Mouse (Mus musculus) induced T-regulatory cell, adult 2 months (primary cell): ENCODE results near the gene Kif1b.

ENCODE experiments used
- DNase-seq: peaks from one replicate; pipeline ENCODE4 v3.0.0-alpha.2; 2012; ENCODE audit warnings: low read depth

The Kif1b gene

DNA sequence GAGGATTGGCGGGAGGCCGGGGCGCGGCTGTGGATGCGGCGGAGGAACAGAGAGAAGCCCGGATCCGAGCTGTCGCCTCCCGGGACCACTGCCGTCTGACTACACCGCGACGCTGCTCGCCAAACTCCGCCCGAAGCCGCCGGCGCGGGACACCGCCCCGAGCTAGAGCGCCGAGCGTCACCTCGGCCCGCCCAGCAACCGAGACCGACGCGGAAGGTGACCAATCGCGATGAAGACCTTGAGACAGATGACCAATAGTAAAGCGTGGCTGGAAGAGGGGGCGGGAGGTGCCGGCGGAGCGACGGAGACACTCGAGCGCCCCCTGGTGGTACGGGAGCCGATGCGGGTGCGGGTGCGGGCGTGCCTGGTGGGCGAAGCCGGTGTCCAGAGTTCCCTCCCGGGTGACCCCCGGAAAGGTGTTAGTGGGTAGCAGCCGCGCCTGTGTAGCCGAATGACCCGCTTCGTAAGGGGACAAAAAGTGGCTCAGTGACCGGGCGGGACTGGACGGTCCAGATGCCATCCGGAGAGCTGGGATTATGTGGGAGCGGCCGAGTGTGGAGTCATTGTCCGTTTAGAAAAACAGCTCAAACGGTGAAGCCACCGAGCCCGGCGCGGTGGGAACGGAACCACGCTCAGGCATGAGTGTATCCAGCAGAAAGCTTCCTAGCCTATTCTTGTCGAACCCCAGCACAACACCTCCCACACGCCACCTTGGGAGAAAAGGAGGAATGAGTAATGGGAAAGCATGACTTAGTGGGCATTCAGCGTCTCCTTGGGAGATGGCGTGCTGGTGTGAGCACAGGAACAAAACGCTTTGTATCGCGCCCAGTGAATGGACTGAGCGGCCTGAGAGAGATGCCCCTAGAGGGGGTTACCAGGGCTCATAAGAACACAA lies at the start of gene Kif1b:
Gene Kif1b, minus strand, starts transcription at position 98 of the 895 bp plus-strand sequence.
- DNase-seq = peak; percentile 99

DNA sequence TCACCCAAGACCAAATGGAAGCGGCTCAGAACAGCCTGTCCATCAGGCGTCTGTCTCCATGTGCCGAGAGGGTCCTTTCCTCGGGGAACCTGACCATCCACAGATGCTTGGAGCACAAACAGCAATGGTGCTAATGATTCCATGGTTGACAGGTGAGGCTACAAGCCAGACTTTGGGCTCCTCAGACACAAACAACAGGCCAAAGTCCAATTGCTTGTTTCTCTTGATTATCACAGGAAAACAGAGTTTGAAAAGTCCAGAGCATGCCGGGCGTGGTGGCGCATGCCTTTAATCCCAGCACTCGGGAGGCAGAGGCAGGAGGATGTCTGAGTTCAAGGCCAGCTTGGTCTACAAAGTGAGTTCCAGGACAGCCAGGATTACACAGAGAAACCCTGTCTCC lies 47.2 kb upstream of the Kif1b start:
- DNase-seq = no peak

DNA sequence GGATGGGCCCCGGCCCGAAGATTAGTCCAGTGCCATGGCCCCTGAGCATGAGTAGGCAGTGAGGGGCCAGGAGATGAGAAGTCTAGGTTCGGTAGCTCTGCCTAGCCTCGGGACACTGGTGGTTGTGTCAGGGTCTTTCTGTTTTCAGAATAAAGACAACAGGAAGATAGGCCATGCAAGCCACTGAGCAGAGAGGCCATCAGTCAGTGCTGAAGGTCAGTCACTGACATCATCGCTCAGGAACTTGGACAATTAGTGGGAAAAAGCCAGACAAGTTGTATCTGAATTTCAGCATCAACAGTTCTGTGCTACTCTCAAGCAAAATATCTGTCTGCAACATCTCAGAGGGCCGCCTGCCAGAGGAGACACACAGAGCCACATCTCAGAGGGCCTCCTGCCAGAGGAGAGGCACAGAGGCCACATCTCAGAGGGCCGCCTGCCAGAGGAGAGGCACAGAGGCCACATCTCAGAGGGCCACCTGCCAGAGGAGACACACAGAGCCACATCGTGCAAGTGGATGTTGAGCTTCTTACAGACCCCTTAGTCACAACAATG lies 44.2 kb upstream of the Kif1b start:
- DNase-seq = no peak

- no peak for DNase-seq
Measured at GRCm38 (mm10) chr4:149348963-149349362, 41.5 kb upstream of the Kif1b start.

- no peak for DNase-seq
Measured at GRCm38 (mm10) chr4:149345873-149346272, 38.4 kb upstream of the Kif1b start.

- DNase-seq = no peak
Measured at GRCm38 (mm10) chr4:149344311-149344710, 36.8 kb upstream of the Kif1b start.

DNA sequence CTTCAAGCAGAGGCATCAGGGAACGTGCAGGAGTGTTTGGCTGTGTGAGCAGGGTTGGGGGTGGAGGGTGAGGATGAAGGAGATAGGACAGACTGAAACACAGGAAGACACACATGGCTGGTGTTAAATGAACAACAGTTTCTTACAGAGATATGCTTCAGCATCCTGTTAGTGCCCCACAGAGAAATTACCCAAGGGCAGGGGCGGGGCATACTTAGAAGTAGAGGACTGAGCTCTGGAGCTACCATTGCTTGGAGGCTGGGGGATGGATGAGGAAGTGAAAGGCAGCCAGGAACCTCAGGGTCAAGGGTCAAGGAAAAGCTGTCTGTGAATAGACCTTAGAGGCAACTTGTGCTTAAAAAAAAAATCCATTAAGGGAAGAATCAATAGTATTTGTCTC lies 33.2 kb upstream of the Kif1b start:
- DNase-seq = peak; percentile 15

GRCm38 (mm10) chr4:149339426-149340214 lies 32.1 kb upstream of the Kif1b start:
- DNase-seq = no peak

DNA sequence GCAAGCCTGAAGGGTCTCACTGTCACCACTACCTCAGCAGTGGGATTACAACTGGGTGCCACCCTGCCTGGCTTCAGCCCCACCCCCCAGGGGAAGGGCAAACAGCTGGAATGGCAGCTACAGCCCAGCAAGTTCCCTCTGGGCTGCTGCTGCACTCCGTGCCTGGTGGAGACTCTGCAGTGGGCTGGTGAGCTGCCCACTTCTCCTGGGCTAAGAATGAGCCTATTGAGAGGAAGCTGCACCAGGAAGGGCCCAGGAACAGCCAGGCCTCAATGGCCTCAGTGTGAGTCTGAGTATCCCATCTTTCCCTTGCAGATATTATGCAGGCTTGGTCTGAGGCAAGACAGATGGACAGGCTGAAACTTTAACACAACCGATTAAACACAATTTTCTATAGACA lies 30.6 kb upstream of the Kif1b start:
- DNase-seq = no peak

- no peak for DNase-seq
Measured at GRCm38 (mm10) chr4:149337353-149337752, 29.9 kb upstream of the Kif1b start.

- no peak for DNase-seq
Measured at GRCm38 (mm10) chr4:149336302-149336701, 28.8 kb upstream of the Kif1b start.

- no peak for DNase-seq
Measured at GRCm38 (mm10) chr4:149334881-149335280, 27.4 kb upstream of the Kif1b start.

- DNase-seq = no peak
Measured at GRCm38 (mm10) chr4:149332726-149333125, 25.2 kb upstream of the Kif1b start.

GRCm38 (mm10) chr4:149330495-149330894 lies 23.0 kb upstream of the Kif1b start:
- no peak for DNase-seq

- no peak for DNase-seq
Measured at GRCm38 (mm10) chr4:149328735-149329134, 21.2 kb upstream of the Kif1b start.

DNA sequence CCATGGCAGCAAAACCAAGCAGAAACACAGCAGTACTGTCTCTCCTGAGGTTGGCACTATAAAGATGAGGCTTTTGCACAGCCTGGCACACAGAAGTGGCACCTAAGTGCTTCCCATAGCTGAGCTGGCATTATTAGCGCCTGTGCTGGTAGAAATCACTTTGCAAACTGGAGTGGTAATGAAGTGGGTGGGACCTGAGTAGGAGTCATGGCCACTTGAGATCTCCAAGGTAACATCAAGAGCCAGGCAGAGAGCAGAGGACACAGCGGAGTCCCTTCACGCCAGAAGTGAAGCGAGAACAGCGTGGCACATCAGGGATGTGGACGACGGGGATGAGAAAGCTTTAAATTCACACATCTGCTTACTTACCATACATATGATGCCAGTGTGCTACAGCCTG lies 19.8 kb upstream of the Kif1b start:
- no peak for DNase-seq

DNA sequence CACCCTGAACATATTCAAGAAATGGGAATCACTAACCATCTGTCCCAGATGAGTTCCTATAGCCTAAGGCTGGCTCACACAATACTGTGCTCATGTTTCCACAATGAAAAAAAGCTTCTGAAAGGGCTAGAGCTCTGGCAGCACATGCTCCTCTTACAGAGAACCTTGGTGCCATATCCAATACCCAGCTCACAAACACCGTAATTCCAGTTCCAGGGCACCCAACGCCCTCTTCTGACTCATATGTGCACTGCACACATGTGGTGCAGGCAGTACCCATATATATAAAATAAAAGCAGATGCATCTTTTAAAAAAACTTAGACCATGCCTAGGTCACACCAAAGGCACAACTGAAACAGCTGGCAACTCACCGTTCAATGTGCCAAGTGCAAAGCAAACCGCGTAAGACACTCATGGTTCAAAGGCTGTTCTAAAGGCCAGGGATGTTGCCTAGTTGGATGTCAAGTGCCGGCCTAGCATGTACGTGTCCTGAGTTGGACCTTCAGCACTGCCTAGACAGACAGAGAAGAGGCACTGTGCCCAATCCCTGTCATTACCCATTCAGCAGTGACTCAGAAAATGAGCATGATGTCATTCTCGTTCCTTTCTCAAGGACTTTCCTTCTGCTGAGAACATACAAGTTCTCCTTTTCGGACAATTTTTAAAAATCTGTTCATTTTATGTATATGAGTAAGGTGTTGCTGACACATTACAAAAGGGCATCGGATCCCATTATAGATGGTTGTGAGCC lies 18.1 kb upstream of the Kif1b start:
- DNase-seq = peak; percentile 15

DNA sequence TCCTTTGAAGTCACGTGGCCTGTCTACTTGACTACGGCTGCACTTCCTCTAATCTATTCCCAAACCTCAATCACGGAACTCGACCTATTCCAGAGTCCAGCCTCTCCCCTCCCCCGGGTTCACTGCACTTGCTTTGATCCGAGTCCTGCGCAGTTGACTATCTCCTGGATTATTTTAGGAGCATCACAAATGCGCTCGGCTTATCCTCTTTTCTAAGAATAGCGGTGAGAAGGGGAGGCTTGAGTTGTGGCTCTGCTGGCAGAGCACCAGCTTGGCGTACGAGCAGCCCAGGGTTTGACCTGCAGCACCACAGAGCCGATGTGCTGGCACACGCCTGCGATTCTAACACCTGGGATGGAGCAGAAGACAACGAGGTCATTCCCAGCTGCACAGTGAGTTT lies 16.2 kb upstream of the Kif1b start:
- DNase-seq = no peak

DNA sequence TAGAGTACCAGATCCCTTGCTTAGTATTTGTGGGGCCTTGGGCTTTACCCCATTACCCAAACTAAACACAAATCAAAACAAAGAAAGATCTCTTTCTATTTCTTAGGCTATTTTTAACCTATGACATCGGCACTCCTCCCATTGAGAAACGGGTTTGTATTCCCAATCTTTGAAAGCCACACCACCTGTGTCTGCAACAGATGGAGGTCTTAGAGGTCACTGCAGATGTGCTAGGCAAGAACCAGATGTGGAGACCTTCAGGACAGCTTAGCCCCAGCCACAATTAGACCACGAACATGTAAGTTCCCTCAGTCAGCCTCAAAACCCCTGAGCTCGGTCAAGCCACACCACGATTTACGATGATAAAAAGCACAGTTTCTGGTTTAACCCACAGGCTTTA lies 15.2 kb upstream of the Kif1b start:
- DNase-seq = no peak

GRCm38 (mm10) chr4:149322286-149322685 lies 14.8 kb upstream of the Kif1b start:
- peak; percentile 58 for DNase-seq

DNA sequence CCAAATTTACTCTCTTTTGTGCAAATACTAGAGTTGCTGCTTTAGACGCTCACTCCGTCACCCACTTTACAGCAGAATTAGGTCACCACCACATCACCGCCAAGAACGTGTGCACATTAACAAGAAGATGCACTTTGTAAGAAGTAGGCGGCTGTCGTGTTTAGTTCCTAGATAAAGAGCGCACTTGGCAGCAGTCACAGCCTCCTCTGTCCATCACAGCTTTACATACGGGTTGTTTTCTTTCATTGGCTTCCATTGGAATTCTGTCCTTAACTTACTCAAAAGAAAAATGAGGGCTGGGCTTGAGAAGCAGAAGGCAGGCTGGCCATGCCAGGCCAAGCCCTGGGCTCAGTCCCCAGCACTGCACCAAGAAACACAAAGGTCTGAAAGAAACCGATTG lies 11.6 kb upstream of the Kif1b start:
- no peak for DNase-seq

GRCm38 (mm10) chr4:149317387-149317786 lies 9.9 kb upstream of the Kif1b start:
- no peak for DNase-seq
